Mouse (Mus musculus): ENCODE measurements around the gene Ergic1. TPM values are rescaled to one million over a fixed set of nuclear protein-coding genes. Genes with fewer than 3 reads are reported as not detected.

Ergic1 gene
- total RNA-seq, 2 experiments from 2014 or later, result 47.2 to 51.5 TPM

GRCm38 (mm10) chr17:26571377-26571776 lies 10.1 kb downstream of the Ergic1 start:
- DNase-seq, result no peak
- intact Hi-C loops (cut with DNase I), result loop anchor here (10.0 kb wide), 1 partner anchor 57 kb away; no protein-coding TSS in a partner anchor

- intact Hi-C loops (cut with DNase I), result loop anchor here (10.0 kb wide), 1 partner anchor 57 kb away; no protein-coding TSS in a partner anchor
- no peak for DNase-seq
These were observed 11.0 kb downstream of the Ergic1 start for GRCm38 (mm10) chr17:26572265-26572664.

- intact Hi-C loops (cut with DNase I), result loop anchor here (10.0 kb wide), 1 partner anchor 59 kb away; no protein-coding TSS in a partner anchor
These were observed 12.8 kb downstream of the Ergic1 start for GRCm38 (mm10) chr17:26574118-26574517.

GRCm38 (mm10) chr17:26574701-26575100 lies 13.4 kb downstream of the Ergic1 start:
- no peak for DNase-seq
- intact Hi-C loops (cut with DNase I), result loop anchor here (10.0 kb wide), 1 partner anchor 60 kb away; no protein-coding TSS in a partner anchor

More at GRCm38 (mm10) chr17:26574118-26574517, 12.8 kb downstream of the Ergic1 start:
- DNase-seq, result no peak

- intact Hi-C loops (cut with DNase I), result loop anchor here (10.0 kb wide), 1 partner anchor 61 kb away; no protein-coding TSS in a partner anchor
- DNase-seq, result no peak
These were observed 14.7 kb downstream of the Ergic1 start for GRCm38 (mm10) chr17:26575786-26576690.

- intact Hi-C loops (cut with DNase I), result loop anchor here (10.0 kb wide), 1 partner anchor 62 kb away; no protein-coding TSS in a partner anchor
- DNase-seq, result peak; percentile 65 to 84
These were observed 15.5 kb downstream of the Ergic1 start for GRCm38 (mm10) chr17:26576833-26577232.

- intact Hi-C loops (cut with DNase I), result loop anchor here (10.0 kb wide), 1 partner anchor 63 kb away; no protein-coding TSS in a partner anchor
- no peak for DNase-seq
These were observed 16.0 kb downstream of the Ergic1 start for GRCm38 (mm10) chr17:26577309-26577708.

GRCm38 (mm10) chr17:26578162-26578561 lies 16.9 kb downstream of the Ergic1 start:
- no peak for DNase-seq
- intact Hi-C loops (cut with DNase I), result loop anchor here (10.0 kb wide), 1 partner anchor 63 kb away; no protein-coding TSS in a partner anchor

GRCm38 (mm10) chr17:26578771-26579170 lies 17.5 kb downstream of the Ergic1 start:
- intact Hi-C loops (cut with DNase I), result loop anchor here (10.0 kb wide), 1 partner anchor 64 kb away; no protein-coding TSS in a partner anchor
- DNase-seq, result no peak

- intact Hi-C loops (cut with DNase I), result loop anchor here (10.0 kb wide), 1 partner anchor 65 kb away; no protein-coding TSS in a partner anchor
- no peak for DNase-seq
These were observed 18.1 kb downstream of the Ergic1 start for GRCm38 (mm10) chr17:26579396-26579795.

GRCm38 (mm10) chr17:26580873-26581401 lies 19.6 kb downstream of the Ergic1 start:
- intact Hi-C loops (cut with DNase I), result no loop called here
- no peak for DNase-seq

- intact Hi-C loops (cut with DNase I), result no loop called here
- DNase-seq, result no peak
These were observed 21.0 kb downstream of the Ergic1 start for GRCm38 (mm10) chr17:26582297-26582696.

- intact Hi-C loops (cut with DNase I), result no loop called here
- DNase-seq, result no peak
These were observed 21.8 kb downstream of the Ergic1 start for GRCm38 (mm10) chr17:26583056-26583455.

GRCm38 (mm10) chr17:26583606-26584005 lies 22.3 kb downstream of the Ergic1 start:
- intact Hi-C loops (cut with DNase I), result no loop called here
- DNase-seq, result no peak

GRCm38 (mm10) chr17:26584063-26584462 lies 22.8 kb downstream of the Ergic1 start:
- no peak for DNase-seq
- intact Hi-C loops (cut with DNase I), result no loop called here

GRCm38 (mm10) chr17:26584558-26585136 lies 23.4 kb downstream of the Ergic1 start:
- intact Hi-C loops (cut with DNase I), result no loop called here
- peak; percentile 82 to 85 for DNase-seq

GRCm38 (mm10) chr17:26587961-26588487 lies 26.7 kb downstream of the Ergic1 start:
- intact Hi-C loops (cut with DNase I), result no loop called here
- no peak for DNase-seq

- DNase-seq, result peak; percentile 62 to 79
- intact Hi-C loops (cut with DNase I), result no loop called here
These were observed 31.2 kb downstream of the Ergic1 start for GRCm38 (mm10) chr17:26592510-26592909.

GRCm38 (mm10) chr17:26593199-26593598 lies 31.9 kb downstream of the Ergic1 start:
- intact Hi-C loops (cut with DNase I), result no loop called here
- DNase-seq, result no peak

GRCm38 (mm10) chr17:26594171-26594570 lies 32.9 kb downstream of the Ergic1 start:
- intact Hi-C loops (cut with DNase I), result no loop called here
- no peak for DNase-seq
